Mouse (Mus musculus) megakaryocyte, embryonic 14.5 days (primary cell): ENCODE data around the gene Gtf2ird2.

Experiments used
- FLI1 ChIP-seq: IDR thresholded peaks from 2 replicates; pipeline ENCODE4 v1.6.1; 2012; ENCODE audit warnings: low read length, inconsistent platforms, mixed read lengths
- GATA1 ChIP-seq: IDR thresholded peaks from 3 replicates; pipeline ENCODE4 v1.6.1; 2012; ENCODE audit warnings: mixed read lengths, low read length, inconsistent platforms, borderline replicate concordance

GRCm38 (mm10) chr5:134241831-134242230 lies 58.0 kb downstream of the Gtf2ird2 start:
- TF ChIP-seq GATA1 (no peak), FLI1 (no peak)
